Mouse (Mus musculus): ENCODE measurements around the gene Cpt1a.
A peak's percentile ranks its signal among the peaks of the same experiment; 100 is the strongest.

DNA sequence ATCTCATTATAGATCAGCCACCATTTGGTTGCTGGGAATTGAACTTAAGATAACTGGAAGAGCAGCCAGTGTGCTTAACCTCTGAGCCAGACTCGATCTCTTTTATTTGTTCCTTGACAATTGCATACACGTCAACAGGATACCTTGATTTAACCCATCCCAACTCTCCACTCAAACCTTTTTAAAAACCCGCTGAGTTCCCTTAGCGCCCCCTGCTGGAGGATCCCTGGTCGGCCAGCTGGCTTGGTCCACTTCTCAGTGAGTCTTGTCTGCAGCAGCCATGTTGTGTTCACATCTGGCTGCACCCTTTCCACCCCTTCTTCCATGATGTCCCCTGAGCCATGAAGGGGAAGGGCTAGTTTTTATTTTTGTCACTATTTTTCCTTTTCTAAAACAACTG lies 33.0 kb downstream of the Cpt1a start:
- TF ChIP-seq POLR2A (IDR thresholded peaks at IDR 0.05; ENCODE audit: control insufficient read depth, extremely low read depth, insufficient read depth, low read length, poor library complexity) = no peak
- TF ChIP-seq CTCF (IDR thresholded peaks at IDR 0.05; ENCODE audit: borderline replicate concordance, control insufficient read depth, extremely low read depth, insufficient read depth, low read length, poor library complexity) = 0 out of 2 replicates have a peak, but pooled peaks have one; percentile 42
